Mouse (Mus musculus): ENCODE data around the gene Sugct. TPM values are rescaled to one million over a fixed set of nuclear protein-coding genes. Genes with fewer than 3 reads are reported as not detected.

Gene Sugct
- total RNA-seq, 1 experiment: 0.80 TPM

DNA sequence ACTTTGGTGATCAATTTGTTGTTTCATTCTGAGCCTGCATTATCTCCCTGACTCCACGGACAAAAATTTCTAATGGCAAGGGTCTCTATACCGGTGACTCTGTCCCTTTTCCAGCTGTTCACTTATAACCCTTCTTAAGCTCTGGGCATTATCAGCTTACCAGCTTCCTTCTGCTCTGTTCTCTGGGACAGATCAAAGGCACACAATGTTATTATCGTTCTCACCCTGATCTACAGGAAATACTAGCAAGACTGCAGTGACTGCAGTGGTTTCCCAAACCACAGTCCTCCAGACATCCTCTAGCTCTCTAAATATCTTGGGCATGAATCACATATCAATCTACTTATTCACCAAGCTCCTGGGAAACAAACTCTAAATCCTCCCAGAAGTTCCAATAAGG is 90.7 kb downstream of the Sugct start:
- Histone ChIP-seq H3K4me3 (ENCODE audit: insufficient read depth in 1 of 2, low read depth in 1 of 2, low read length in 2 of 2, poor library complexity in 1 of 2, severe bottlenecking in 1 of 2) (no peak overlapping the region), H3K9ac (ENCODE audit: insufficient read depth, low read depth, low read length, poor library complexity, severe bottlenecking) (no peak overlapping the region), H3K36me3 (ENCODE audit: control insufficient read depth, insufficient read depth, low read length, poor library complexity, severe bottlenecking) (no peaks in the 10 kb centered on the region), H3K9me3 (ENCODE audit: control insufficient read depth, insufficient read depth, low read depth, low read length) (no peaks in the 10 kb centered on the region), H3K4me1 (ENCODE audit: control insufficient read depth in 2 of 2, insufficient read depth in 2 of 2, low read length in 2 of 2, poor library complexity in 1 of 2) (no peaks in the 10 kb centered on the region), H3K27ac (ENCODE audit: insufficient read depth, low read depth, low read length, poor library complexity, severe bottlenecking) (no peak overlapping the region)
- no peak for TF ChIP-seq ZNF384 (IDR thresholded peaks at IDR 0.05; ENCODE audit: low read depth, low read length)
- TF ChIP-seq CHD2 (IDR thresholded peaks at IDR 0.05; ENCODE audit: low read depth, low read length): no peak
- TF ChIP-seq HCFC1 (IDR thresholded peaks at IDR 0.05; ENCODE audit: borderline replicate concordance, insufficient read depth, low read length): no peak
- TF ChIP-seq MAFK (IDR thresholded peaks at IDR 0.05; ENCODE audit: insufficient read depth, low read depth, low read length): no peak
- TF ChIP-seq ZC3H11A (IDR thresholded peaks at IDR 0.05; ENCODE audit: borderline replicate concordance, low read depth, low read length): no peak
- DNase-seq (ENCODE audit: low read depth, low spot score): no peak
- in situ Hi-C loops (cut with MboI; ENCODE audit: low sequenced_read_pairs in 2 of 2, unreplicated experiment in 2 of 2): no loop called here

DNA sequence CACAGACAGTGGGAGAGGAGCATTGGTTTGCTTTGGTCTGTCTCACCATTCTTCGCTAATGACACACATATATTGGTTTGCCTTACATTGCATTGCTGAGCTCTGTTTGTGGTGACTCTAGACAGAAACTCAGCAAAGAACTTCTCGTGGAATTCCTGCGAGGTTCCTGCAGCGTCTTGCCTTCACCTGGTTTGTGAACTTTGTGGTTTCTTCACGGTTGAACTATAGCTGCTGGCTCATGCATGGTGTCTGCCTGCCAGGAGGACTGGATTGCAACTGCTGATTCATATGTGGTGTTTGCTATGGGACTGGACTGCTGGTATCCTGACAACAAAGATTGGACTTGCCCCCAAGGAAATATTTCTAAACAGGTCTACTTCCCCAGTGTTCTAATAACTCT is 91.6 kb downstream of the Sugct start:
- H3K9ac ChIP-seq (ENCODE audit: insufficient read depth, low read depth, low read length, poor library complexity, severe bottlenecking): no peak overlapping the region
- TF ChIP-seq CHD2 (IDR thresholded peaks at IDR 0.05; ENCODE audit: low read depth, low read length) (no peak), ZC3H11A (IDR thresholded peaks at IDR 0.05; ENCODE audit: borderline replicate concordance, low read depth, low read length) (no peak)
- in situ Hi-C loops (cut with MboI; ENCODE audit: low sequenced_read_pairs in 2 of 2, unreplicated experiment in 2 of 2): no loop called here
- DNase-seq (ENCODE audit: low read depth, low spot score): no peak
- H3K4me1 ChIP-seq (ENCODE audit: control insufficient read depth in 2 of 2, insufficient read depth in 2 of 2, low read length in 2 of 2, poor library complexity in 1 of 2): no peaks in the 10 kb centered on the region
- no peak overlapping the region for H3K27ac ChIP-seq (ENCODE audit: insufficient read depth, low read depth, low read length, poor library complexity, severe bottlenecking)
- H3K9me3 ChIP-seq (ENCODE audit: control insufficient read depth, insufficient read depth, low read depth, low read length): no peaks in the 10 kb centered on the region
- no peak overlapping the region for H3K4me3 ChIP-seq (ENCODE audit: insufficient read depth in 1 of 2, low read depth in 1 of 2, low read length in 2 of 2, poor library complexity in 1 of 2, severe bottlenecking in 1 of 2)
- H3K36me3 ChIP-seq (ENCODE audit: control insufficient read depth, insufficient read depth, low read length, poor library complexity, severe bottlenecking): no peaks in the 10 kb centered on the region

DNA sequence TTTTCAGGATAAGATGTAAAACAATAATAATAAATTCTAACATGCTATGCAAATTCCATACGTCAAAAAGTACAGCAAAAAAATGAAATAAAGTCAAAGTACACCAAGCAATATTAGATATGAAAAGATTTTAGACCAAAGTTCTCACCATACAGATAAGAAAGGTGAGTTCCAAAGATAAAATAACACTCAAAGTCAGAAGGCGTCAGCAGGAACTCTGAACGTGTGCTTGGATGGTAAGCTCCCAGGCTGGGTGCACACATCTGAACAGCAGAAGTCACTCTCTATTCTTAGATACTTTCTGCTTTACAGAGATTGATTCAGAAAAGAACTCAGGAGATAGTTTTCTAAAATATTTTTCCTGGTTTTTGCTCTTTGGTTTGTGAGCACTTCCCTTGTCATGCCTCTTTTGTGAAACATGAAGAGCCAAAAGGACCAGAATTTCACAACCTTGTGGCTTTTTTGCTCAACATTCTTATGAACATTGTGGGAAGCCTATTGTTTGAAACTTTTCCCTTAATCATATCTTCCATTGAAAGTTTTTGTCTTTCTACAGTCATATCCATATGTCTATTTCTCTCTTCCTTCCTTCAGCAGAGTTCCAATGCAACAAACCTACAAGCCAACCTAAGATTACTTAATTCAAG is 110.0 kb downstream of the Sugct start:
- H3K9ac ChIP-seq (ENCODE audit: insufficient read depth, low read depth, low read length, poor library complexity, severe bottlenecking): no peak overlapping the region
- H3K4me3 ChIP-seq (ENCODE audit: insufficient read depth in 1 of 2, low read depth in 1 of 2, low read length in 2 of 2, poor library complexity in 1 of 2, severe bottlenecking in 1 of 2): no peak overlapping the region
- no peak overlapping the region for H3K27ac ChIP-seq (ENCODE audit: insufficient read depth, low read depth, low read length, poor library complexity, severe bottlenecking)
- no peak for DNase-seq (ENCODE audit: low read depth, low spot score)
- in situ Hi-C loops (cut with MboI; ENCODE audit: low sequenced_read_pairs in 2 of 2, unreplicated experiment in 2 of 2): no loop called here
- no peaks in the 10 kb centered on the region for H3K36me3 ChIP-seq (ENCODE audit: control insufficient read depth, insufficient read depth, low read length, poor library complexity, severe bottlenecking)
- H3K9me3 ChIP-seq (ENCODE audit: control insufficient read depth, insufficient read depth, low read depth, low read length): no peaks in the 10 kb centered on the region
- no peaks in the 10 kb centered on the region for H3K4me1 ChIP-seq (ENCODE audit: control insufficient read depth in 2 of 2, insufficient read depth in 2 of 2, low read length in 2 of 2, poor library complexity in 1 of 2)
- no peak for TF ChIP-seq ZNF384 (IDR thresholded peaks at IDR 0.05; ENCODE audit: low read depth, low read length)

DNA sequence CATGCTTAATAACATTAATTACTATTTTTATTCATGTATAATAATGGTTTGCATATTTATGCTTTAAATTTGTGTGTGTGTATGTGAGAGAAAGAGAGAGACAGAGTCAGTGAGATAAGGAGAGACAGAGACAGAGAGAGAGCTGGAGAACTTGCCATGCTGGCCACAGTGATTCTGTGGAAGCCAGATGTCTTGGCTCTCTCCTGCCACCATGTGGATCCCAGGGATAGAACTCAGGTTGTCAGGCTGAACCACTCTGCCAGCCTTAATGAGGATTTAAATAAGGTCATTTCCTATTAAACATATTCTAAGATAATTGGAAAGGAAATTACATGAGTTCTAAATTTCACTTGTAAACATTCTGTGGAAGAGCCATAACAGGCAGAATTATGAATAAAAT is 110.5 kb downstream of the Sugct start:
- in situ Hi-C loops (cut with MboI; ENCODE audit: low sequenced_read_pairs in 2 of 2, unreplicated experiment in 2 of 2): no loop called here
- no peak overlapping the region for H3K4me3 ChIP-seq (ENCODE audit: insufficient read depth in 1 of 2, low read depth in 1 of 2, low read length in 2 of 2, poor library complexity in 1 of 2, severe bottlenecking in 1 of 2)
- no peak for TF ChIP-seq MAFK (IDR thresholded peaks at IDR 0.05; ENCODE audit: insufficient read depth, low read depth, low read length)
- TF ChIP-seq ZC3H11A (IDR thresholded peaks at IDR 0.05; ENCODE audit: borderline replicate concordance, low read depth, low read length): peak; percentile 35; the same call in 1 of the 2 replicates
- TF ChIP-seq CHD2 (IDR thresholded peaks at IDR 0.05; ENCODE audit: low read depth, low read length): no peak
- peak; percentile 17 for DNase-seq (ENCODE audit: low read depth, low spot score)
- no peaks in the 10 kb centered on the region for H3K36me3 ChIP-seq (ENCODE audit: control insufficient read depth, insufficient read depth, low read length, poor library complexity, severe bottlenecking)
- H3K4me1 ChIP-seq (ENCODE audit: control insufficient read depth in 2 of 2, insufficient read depth in 2 of 2, low read length in 2 of 2, poor library complexity in 1 of 2): no peaks in the 10 kb centered on the region
- H3K9me3 ChIP-seq (ENCODE audit: control insufficient read depth, insufficient read depth, low read depth, low read length): no peaks in the 10 kb centered on the region
- no peak overlapping the region for H3K9ac ChIP-seq (ENCODE audit: insufficient read depth, low read depth, low read length, poor library complexity, severe bottlenecking)
- no peak overlapping the region for H3K27ac ChIP-seq (ENCODE audit: insufficient read depth, low read depth, low read length, poor library complexity, severe bottlenecking)

DNA sequence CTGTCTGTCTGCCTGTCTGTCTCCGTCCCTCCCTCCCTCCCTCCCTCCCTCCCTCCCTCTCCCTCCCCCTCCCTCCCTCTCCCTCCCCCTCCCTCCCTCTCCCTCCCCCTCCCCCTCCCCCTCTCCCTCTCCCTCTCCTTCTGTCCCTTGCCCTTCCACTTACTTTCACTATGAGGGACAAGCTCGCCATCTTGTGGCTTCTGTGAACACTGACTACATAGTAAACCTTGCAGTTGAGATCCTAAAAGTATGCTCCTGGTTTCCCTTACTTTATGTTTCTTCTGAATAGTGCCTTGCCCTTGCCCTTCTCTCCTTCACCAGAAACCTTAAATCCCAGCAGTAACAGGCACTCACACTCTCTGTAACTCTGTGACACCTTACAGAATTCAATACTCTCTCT is 113.7 kb downstream of the Sugct start:
- Histone ChIP-seq H3K36me3 (ENCODE audit: control insufficient read depth, insufficient read depth, low read length, poor library complexity, severe bottlenecking) (no peaks in the 10 kb centered on the region), H3K9me3 (ENCODE audit: control insufficient read depth, insufficient read depth, low read depth, low read length) (no peaks in the 10 kb centered on the region), H3K4me3 (ENCODE audit: insufficient read depth in 1 of 2, low read depth in 1 of 2, low read length in 2 of 2, poor library complexity in 1 of 2, severe bottlenecking in 1 of 2) (no peak overlapping the region), H3K4me1 (ENCODE audit: control insufficient read depth in 2 of 2, insufficient read depth in 2 of 2, low read length in 2 of 2, poor library complexity in 1 of 2) (no peaks in the 10 kb centered on the region), H3K27ac (ENCODE audit: insufficient read depth, low read depth, low read length, poor library complexity, severe bottlenecking) (no peak overlapping the region), H3K9ac (ENCODE audit: insufficient read depth, low read depth, low read length, poor library complexity, severe bottlenecking) (no peak overlapping the region)
- in situ Hi-C loops (cut with MboI; ENCODE audit: low sequenced_read_pairs in 2 of 2, unreplicated experiment in 2 of 2): no loop called here
- TF ChIP-seq ZNF384 (IDR thresholded peaks at IDR 0.05; ENCODE audit: low read depth, low read length) (no peak), MAFK (IDR thresholded peaks at IDR 0.05; ENCODE audit: insufficient read depth, low read depth, low read length) (no peak), HCFC1 (IDR thresholded peaks at IDR 0.05; ENCODE audit: borderline replicate concordance, insufficient read depth, low read length) (no peak), ZC3H11A (IDR thresholded peaks at IDR 0.05; ENCODE audit: borderline replicate concordance, low read depth, low read length) (no peak), CHD2 (IDR thresholded peaks at IDR 0.05; ENCODE audit: low read depth, low read length) (no peak)
- DNase-seq (ENCODE audit: low read depth, low spot score): peak; percentile 38
